Mouse (Mus musculus) limb, embryonic 14.5 days (tissue): ENCODE data around the gene Canx. TPM values are rescaled to one million over a fixed set of nuclear protein-coding genes. Genes with fewer than 3 reads are reported as not detected.

Experiments
- ATAC-seq: fragments of 200-750 bp; cut with Nextera tagmentation; 2 replicates; pipeline ENCODE4 v1.8.0; 2017; ENCODE audit warnings: low read depth, moderate number of reproducible peaks, moderate TSS enrichment; ENCODE audit not compliant: low FRiP score
- DNase-seq: peaks from one replicate; pipeline ENCODE4 v3.0.0-alpha.2; 2015; ENCODE audit warnings: low spot score
- H3K27ac ChIP-seq: fragments of 300-500 bp; sonication (generic); replicated peaks from 2 replicates; pipeline ENCODE4 v1.5.1; 2014; ENCODE audit warnings: low read depth, mild to moderate bottlenecking, low read length, moderate library complexity, mixed read lengths
- H3K27me3 ChIP-seq: fragments of 300-500 bp; sonication (generic); 2 replicates; pipeline ENCODE4 v1.6.1; 2014; ENCODE audit warnings: low read length, mixed read lengths; ENCODE audit not compliant: control insufficient read depth, insufficient read depth
- H3K36me3 ChIP-seq: fragments of 300-500 bp; sonication (generic); 2 replicates; pipeline ENCODE4 v1.6.1; 2014; ENCODE audit warnings: mild to moderate bottlenecking, low read length, moderate library complexity, mixed read lengths; ENCODE audit not compliant: control insufficient read depth, insufficient read depth
- H3K4me1 ChIP-seq: fragments of 300-500 bp; sonication (generic); 2 replicates; pipeline ENCODE4 v1.6.1; 2014; ENCODE audit warnings: antibody characterized with exemption, low read length, mixed read lengths; ENCODE audit not compliant: control insufficient read depth, insufficient read depth
- H3K4me2 ChIP-seq: fragments of 300-500 bp; sonication (generic); replicated peaks from 2 replicates; pipeline ENCODE4 v1.6.1; 2014; ENCODE audit warnings: low read depth, mild to moderate bottlenecking, low read length, moderate library complexity; ENCODE audit not compliant: severe bottlenecking
- H3K4me3 ChIP-seq: fragments of 300-500 bp; sonication (generic); replicated peaks from 2 replicates; pipeline ENCODE4 v1.5.1; 2014; ENCODE audit warnings: low read length
- H3K9ac ChIP-seq: fragments of 300-500 bp; sonication (generic); 2 replicates; pipeline ENCODE4 v1.6.1; 2014; ENCODE audit warnings: mild to moderate bottlenecking, low read depth, low read length, moderate library complexity; ENCODE audit not compliant: severe bottlenecking
- H3K9me3 ChIP-seq: fragments of 300-500 bp; sonication (generic); 2 replicates; pipeline ENCODE4 v1.6.1; 2016; ENCODE audit warnings: low read length; ENCODE audit not compliant: control insufficient read depth
- POLR2A ChIP-seq: fragments of 200-500 bp; IDR thresholded peaks from 2 replicates; pipeline ENCODE4 v1.8.0; 2012; ENCODE audit warnings: inconsistent platforms, mild to moderate bottlenecking, moderate library complexity, borderline replicate concordance; ENCODE audit not compliant: insufficient read depth, insufficient read length; ENCODE audit errors: extremely low read depth
- WGBS: fragments of 180-500 bp; shearing (Covaris S2); extraction: QIAGEN DNeasy Blood & Tissue Kit; methylation state at CpG from one replicate; pipeline ENCODE4 v1.1.7; 2014; 5-methylcytosine and 5-hydroxymethylcytosine counted together
- polyA plus RNA-seq, 2 experiments: library from polyadenylated mRNA; depleted of rRNA in 1 of 2; stranded (reverse) in 1 of 2; unstranded in 1 of 2; fragments of >200 nt; fragmentation: Nextera tagmentation in 1 of 2; extraction: Ambion mirVana in 1 of 2; gene quantifications; 2 replicates each; pipeline versions ENCODE4 v1.2.1 to v1.2.3; 2012 to 2014

Gene Canx
- polyA plus RNA-seq, 2 experiments, result 208 to 244 TPM

DNA sequence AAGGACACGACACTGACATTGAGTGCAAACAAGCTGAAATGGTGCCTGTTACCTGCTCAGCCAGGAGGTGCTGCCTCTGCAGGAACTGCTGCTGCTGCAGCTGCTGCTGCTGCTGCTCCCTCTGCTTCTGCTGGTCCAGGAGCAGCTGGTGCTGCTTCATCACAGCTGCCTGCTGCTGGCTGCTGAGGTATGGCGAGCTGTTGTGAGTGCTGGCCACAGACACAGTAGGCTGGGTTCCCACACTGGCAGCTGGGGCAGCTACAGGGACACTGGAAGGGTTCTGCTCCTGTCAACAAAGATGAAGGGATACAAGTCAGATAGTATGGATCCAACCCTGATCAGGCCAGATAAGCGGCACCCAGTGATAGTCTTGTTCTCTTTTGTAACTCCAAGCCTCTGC lies 62.3 kb downstream of the Canx start:
- Histone ChIP-seq H3K27me3 (no peaks in the 10 kb centered on the region), H3K4me2 (no peak overlapping the region), H3K9ac (no peak overlapping the region), H3K4me1 (no peaks in the 10 kb centered on the region), H3K27ac (no peak overlapping the region), H3K9me3 (no peaks in the 10 kb centered on the region), H3K36me3 (peaks cover 91% of the 10 kb centered on the region), H3K4me3 (no peak overlapping the region)
- no peak for DNase-seq
- no peak for TF ChIP-seq POLR2A
- ATAC-seq, result no peak
- 90% methylated on average over 3 of the region's 3 CpGs for WGBS

DNA sequence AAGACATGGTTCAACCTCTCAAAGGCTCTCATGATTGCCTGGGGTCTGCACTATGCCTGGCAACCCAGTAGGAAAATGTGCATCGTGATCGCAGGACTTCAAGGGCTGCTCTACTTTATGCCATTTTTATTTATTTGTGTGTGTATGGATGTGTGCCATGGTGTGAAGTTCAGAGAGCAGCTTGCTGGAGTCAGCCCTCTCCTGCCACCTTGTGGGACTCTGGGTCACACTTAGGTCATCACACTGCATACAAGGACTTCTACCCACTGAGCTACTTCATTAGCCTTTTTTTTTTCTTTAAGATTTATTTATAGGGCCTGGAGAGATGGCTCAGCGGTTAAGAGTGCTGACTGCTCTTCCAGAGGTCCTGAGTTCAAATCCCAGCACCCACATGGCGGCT lies 63.5 kb downstream of the Canx start:
- no peak overlapping the region for H3K4me3 ChIP-seq
- no peak overlapping the region for H3K9ac ChIP-seq
- no peak overlapping the region for H3K4me2 ChIP-seq
- no peaks in the 10 kb centered on the region for H3K4me1 ChIP-seq
- DNase-seq, result no peak
- H3K9me3 ChIP-seq, result no peaks in the 10 kb centered on the region
- no peaks in the 10 kb centered on the region for H3K27me3 ChIP-seq
- ATAC-seq, result no peak
- TF ChIP-seq POLR2A, result no peak
- H3K27ac ChIP-seq, result no peak overlapping the region
- WGBS, result 96% methylated on average over 4 of the region's 4 CpGs
- peaks cover 93% of the 10 kb centered on the region for H3K36me3 ChIP-seq

DNA sequence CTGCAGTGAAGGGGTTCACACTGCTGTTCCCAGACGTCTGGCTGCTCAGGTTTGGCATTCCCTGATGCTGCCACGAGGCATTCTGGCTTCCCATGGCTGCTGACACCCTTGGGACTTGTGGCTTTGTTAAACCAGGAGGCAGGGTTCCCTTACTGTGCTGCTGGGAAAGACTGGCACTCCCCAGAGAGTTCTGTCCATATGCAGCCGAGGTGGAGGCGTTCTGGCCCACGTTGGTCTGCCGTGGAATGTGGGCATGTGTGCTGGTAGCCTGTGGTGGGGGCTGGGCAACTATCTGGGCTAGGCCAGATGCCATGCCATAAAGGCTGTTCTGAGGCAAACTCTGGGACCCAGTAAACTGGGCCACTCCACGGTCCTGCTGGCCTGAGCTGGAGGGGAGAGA lies 67.2 kb downstream of the Canx start:
- Histone ChIP-seq H3K27me3 (no peaks in the 10 kb centered on the region), H3K36me3 (peaks cover 74% of the 10 kb centered on the region), H3K9me3 (no peaks in the 10 kb centered on the region), H3K4me3 (no peak overlapping the region), H3K4me1 (no peaks in the 10 kb centered on the region), H3K27ac (no peak overlapping the region), H3K4me2 (no peak overlapping the region), H3K9ac (no peak overlapping the region)
- no peak for TF ChIP-seq POLR2A
- WGBS, result 78% methylated on average over 7 of the region's 7 CpGs
- no peak for ATAC-seq
- no peak for DNase-seq

DNA sequence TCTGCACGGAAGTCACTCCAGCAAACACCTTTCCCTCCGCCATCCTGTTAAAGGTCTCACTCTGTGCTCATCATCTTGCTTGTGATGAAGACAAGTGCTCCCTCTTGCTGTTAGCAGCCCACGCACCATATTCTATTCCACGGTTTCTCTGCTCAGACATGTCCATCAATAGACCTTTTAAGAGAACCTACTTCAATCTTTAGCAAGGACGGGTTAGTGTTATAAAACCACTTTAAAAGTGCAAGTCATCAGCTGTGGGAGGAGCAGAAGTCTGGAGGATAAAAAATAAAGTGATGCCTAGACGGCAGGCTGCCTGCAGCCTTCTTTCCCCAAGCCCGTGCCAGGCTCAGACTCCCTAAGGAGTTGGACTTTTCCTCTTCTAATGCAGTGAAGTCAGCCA lies 68.9 kb downstream of the Canx start:
- ATAC-seq (no peak), DNase-seq (no peak)
- Histone ChIP-seq H3K27me3 (no peaks in the 10 kb centered on the region), H3K4me1 (peaks cover 6% of the 10 kb centered on the region; the same call in 1 of the 2 replicates), H3K4me2 (no peak overlapping the region), H3K9me3 (no peaks in the 10 kb centered on the region), H3K36me3 (peaks cover 58% of the 10 kb centered on the region), H3K4me3 (no peak overlapping the region), H3K9ac (no peak overlapping the region), H3K27ac (no peak overlapping the region)
- 82% methylated on average over 7 of the region's 7 CpGs for WGBS
- no peak for TF ChIP-seq POLR2A

DNA sequence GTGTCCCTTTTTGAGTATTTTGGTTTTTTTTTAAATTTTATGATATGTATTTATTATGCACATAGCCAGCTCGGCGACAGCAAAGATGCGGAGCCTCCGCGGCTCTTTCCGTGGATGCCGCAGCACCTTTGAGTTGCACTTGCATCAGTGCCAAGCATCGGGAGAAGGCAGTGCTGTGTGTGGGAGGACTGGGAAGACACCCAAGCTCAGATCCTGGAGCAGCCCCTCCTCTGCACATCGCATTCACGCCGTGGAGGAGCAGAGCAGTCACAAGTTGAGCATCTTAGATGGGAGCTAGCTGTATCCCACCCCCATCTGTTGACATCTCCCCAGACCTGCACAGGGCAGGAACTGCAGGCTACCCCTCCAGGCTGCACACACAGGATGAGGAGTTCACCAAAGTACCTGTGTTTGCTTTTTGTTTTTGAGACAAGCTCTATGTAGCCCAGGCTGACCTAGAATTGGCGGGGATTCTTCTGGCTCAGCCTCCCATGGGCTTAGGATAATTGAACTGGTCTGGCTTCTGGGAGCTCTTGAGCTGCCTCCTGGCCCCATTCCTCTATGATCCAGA lies 71.4 kb downstream of the Canx start:
- no peak overlapping the region for H3K4me2 ChIP-seq
- TF ChIP-seq POLR2A, result no peak
- no peak overlapping the region for H3K9ac ChIP-seq
- no peaks in the 10 kb centered on the region for H3K9me3 ChIP-seq
- no peak for DNase-seq
- WGBS, result 80% methylated on average over 12 of the region's 12 CpGs
- no peaks in the 10 kb centered on the region for H3K27me3 ChIP-seq
- H3K4me1 ChIP-seq, result peaks cover 6% of the 10 kb centered on the region; the same call in 1 of the 2 replicates
- H3K36me3 ChIP-seq, result peaks cover 33% of the 10 kb centered on the region
- H3K4me3 ChIP-seq, result no peak overlapping the region
- no peak for ATAC-seq
- no peak overlapping the region for H3K27ac ChIP-seq

DNA sequence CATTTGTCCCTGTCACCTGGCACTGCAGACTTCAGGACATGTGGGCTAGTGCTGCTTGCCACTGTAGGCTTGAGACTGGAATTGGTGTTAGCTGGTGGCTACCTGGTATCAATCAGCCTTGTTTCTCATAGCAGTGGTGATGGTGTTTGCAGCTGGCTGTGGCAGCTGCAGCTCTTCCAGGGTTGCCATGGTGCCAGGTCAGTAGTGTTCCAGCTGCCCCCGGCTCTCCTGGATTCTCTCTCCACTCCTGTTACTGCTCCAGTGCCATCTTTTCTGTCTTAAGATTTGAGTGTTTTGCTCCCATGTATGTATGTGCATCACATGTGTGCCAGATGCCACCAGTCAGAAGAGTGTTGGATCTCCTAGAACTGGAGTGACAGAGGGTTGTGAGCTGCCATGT lies 72.1 kb downstream of the Canx start:
- Histone ChIP-seq H3K4me3 (no peak overlapping the region), H3K4me2 (no peak overlapping the region), H3K27me3 (no peaks in the 10 kb centered on the region), H3K36me3 (peaks cover 26% of the 10 kb centered on the region), H3K27ac (no peak overlapping the region), H3K9ac (no peak overlapping the region), H3K9me3 (no peaks in the 10 kb centered on the region), H3K4me1 (peaks cover 6% of the 10 kb centered on the region; the same call in 1 of the 2 replicates)
- no peak for ATAC-seq
- no peak for TF ChIP-seq POLR2A
- no peak for DNase-seq
- 33% methylated on average over 1 of the region's 1 CpGs for WGBS
